Mouse (Mus musculus) T-helper 1 cell (primary cell): Measurements from ENCODE around the gene Acsbg2.

ENCODE experiments used
- in situ Hi-C: fragments of 300-600 bp; cut with MboI, MseI; formaldehyde crosslinking; loops from one replicate; pipeline ENCODE4 v1.15.1; 2025; ENCODE audit warnings: high pct_unique_total_duplicates

The Acsbg2 gene

GRCm38 (mm10) chr17:56874237-56874636, at the start of gene Acsbg2:
Gene Acsbg2, minus strand, starts transcription at chr17:56874447.
- in situ Hi-C loops: no loop called here

GRCm38 (mm10) chr17:56919725-56920124, 45.5 kb upstream of the Acsbg2 start:
- in situ Hi-C loops: no loop called here

- in situ Hi-C loops: no loop called here
These were observed 42.9 kb upstream of the Acsbg2 start for GRCm38 (mm10) chr17:56917166-56917565.

- in situ Hi-C loops: loop anchor here (5.0 kb wide), 1 partner anchor 66 kb away; no protein-coding TSS in a partner anchor
These were observed 39.2 kb upstream of the Acsbg2 start for GRCm38 (mm10) chr17:56913444-56913843.

GRCm38 (mm10) chr17:56913023-56913422, 38.8 kb upstream of the Acsbg2 start:
- in situ Hi-C loops: loop anchor here (5.0 kb wide), 1 partner anchor 66 kb away; no protein-coding TSS in a partner anchor

- in situ Hi-C loops: loop anchor here (5.0 kb wide), 1 partner anchor 62 kb away; no protein-coding TSS in a partner anchor
These were observed 35.5 kb upstream of the Acsbg2 start for GRCm38 (mm10) chr17:56909764-56910163.

GRCm38 (mm10) chr17:56907887-56908286, 33.6 kb upstream of the Acsbg2 start:
- in situ Hi-C loops: no loop called here

GRCm38 (mm10) chr17:56907096-56907495, 32.8 kb upstream of the Acsbg2 start:
- in situ Hi-C loops: no loop called here

- in situ Hi-C loops: no loop called here
These were observed 31.9 kb upstream of the Acsbg2 start for GRCm38 (mm10) chr17:56906166-56906565.

- in situ Hi-C loops: no loop called here
These were observed 28.5 kb upstream of the Acsbg2 start for GRCm38 (mm10) chr17:56902698-56903097.

- in situ Hi-C loops: no loop called here
These were observed 23.5 kb upstream of the Acsbg2 start for GRCm38 (mm10) chr17:56897630-56898195.

- in situ Hi-C loops: no loop called here
These were observed 22.4 kb upstream of the Acsbg2 start for GRCm38 (mm10) chr17:56896513-56897129.

GRCm38 (mm10) chr17:56895368-56895918, 21.2 kb upstream of the Acsbg2 start:
- in situ Hi-C loops: no loop called here

GRCm38 (mm10) chr17:56890018-56890417, 15.8 kb upstream of the Acsbg2 start:
- in situ Hi-C loops: no loop called here

GRCm38 (mm10) chr17:56888050-56888449, 13.8 kb upstream of the Acsbg2 start:
- in situ Hi-C loops: no loop called here

GRCm38 (mm10) chr17:56884809-56885208, 10.6 kb upstream of the Acsbg2 start:
- in situ Hi-C loops: no loop called here

- in situ Hi-C loops: no loop called here
These were observed 10.1 kb upstream of the Acsbg2 start for GRCm38 (mm10) chr17:56884331-56884730.

GRCm38 (mm10) chr17:56883612-56884011, 9.4 kb upstream of the Acsbg2 start:
- in situ Hi-C loops: no loop called here

- in situ Hi-C loops: no loop called here
These were observed 3.2 kb upstream of the Acsbg2 start for GRCm38 (mm10) chr17:56877426-56877825.

GRCm38 (mm10) chr17:56876981-56877380, 2.7 kb upstream of the Acsbg2 start:
- in situ Hi-C loops: no loop called here

GRCm38 (mm10) chr17:56876465-56876864, 2.2 kb upstream of the Acsbg2 start:
- in situ Hi-C loops: no loop called here

- in situ Hi-C loops: no loop called here
These were observed 847 bp upstream of the Acsbg2 start, which contains the start of gene 1700061G19Rik for GRCm38 (mm10) chr17:56874936-56875651. Gene 1700061G19Rik, plus strand, starts transcription at chr17:56875477.
